Mouse (Mus musculus): Measurements from ENCODE around the gene Zan.
"Not testable (repeated sequence)": the region's sequence is repeated elsewhere in the genome, so short reads cannot be mapped to it uniquely, and the experiment has no call there.

- TF ChIP-seq FLI1 (IDR thresholded peaks at IDR 0.05; ENCODE audit: low read length); GATA1 (IDR thresholded peaks at IDR 0.05; ENCODE audit: borderline replicate concordance, low read length): not testable (repeated sequence)
Observed at GRCm38 (mm10) chr5:137430402-137430801, 46.5 kb downstream of the Zan start.

All from megakaryocyte, embryonic 14.5 days (primary cell).